Mouse (Mus musculus): ENCODE results near the gene Hephl1.

Hephl1 gene

GRCm38 (mm10) chr9:15017791-15018755, 93.8 kb downstream of the Hephl1 start:
- CTCF ChIA-PET = interaction anchor here (0.7 kb wide), 1 partner anchor 114 kb away, joined by 3 read pairs; no protein-coding TSS in a partner anchor

DNA sequence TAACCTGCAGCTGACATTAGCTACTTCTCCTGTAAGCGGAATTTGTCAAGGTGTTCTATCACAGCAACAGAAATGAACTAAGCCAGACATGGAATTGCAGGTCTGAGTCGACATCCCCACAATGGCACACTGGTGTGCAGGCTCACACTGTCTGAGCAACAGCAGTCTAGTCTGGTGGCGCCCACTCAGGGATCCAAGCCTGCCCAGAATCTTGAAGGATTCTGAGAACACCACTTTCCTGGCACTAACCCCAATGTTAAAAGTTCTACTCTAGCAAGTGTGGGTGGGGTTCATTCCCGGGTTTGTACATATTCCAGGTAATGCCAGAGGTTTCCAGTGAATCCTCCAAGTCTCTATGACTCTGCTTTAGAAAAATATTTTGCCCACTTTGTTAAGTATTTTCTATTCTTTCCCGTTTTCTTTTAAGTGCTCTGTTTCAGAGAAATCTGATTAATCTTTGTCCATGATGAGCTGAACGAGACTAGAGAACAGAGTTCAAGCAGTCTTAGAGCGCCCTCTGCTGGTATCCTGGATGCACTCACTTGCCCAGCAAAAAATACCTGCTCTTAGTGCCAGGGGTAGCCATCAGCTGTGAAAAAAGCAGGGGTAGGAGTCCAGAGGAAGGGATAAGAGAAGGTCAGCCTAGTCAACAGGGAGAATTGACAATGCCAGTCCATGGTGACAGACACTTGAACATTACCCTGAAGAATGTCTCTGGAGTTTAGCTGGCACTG, 96.5 kb downstream of the Hephl1 start:
- CTCF ChIA-PET = interaction anchor here (0.5 to 1.5 kb wide), 3 partner anchors 12 to 263 kb away, joined by 3 to 4 read pairs (median 4); no protein-coding TSS in a partner anchor

DNA sequence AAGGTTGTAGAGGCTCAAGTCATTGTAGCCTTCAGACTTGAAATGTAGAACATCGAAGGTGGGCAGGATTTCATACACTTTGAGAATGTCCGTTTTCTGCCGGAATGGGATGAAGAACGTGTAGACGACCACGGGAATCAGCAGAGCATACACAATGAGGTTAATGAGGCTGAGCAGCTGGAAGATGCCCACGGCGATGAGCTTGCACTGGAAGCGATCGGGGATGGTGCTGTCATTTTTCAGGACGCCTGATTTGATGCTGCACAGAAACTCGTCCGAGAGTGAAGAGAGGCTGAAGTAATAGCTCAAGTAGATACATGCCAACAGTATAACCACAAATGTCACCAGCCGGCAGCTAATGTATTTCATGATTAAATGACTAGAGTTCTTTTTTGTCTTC, 104.3 kb downstream of the Hephl1 start:
- CTCF ChIA-PET = no interaction called here

- CTCF ChIA-PET = no interaction called here
These were observed 107.6 kb downstream of the Hephl1 start for GRCm38 (mm10) chr9:15004298-15004685.

DNA sequence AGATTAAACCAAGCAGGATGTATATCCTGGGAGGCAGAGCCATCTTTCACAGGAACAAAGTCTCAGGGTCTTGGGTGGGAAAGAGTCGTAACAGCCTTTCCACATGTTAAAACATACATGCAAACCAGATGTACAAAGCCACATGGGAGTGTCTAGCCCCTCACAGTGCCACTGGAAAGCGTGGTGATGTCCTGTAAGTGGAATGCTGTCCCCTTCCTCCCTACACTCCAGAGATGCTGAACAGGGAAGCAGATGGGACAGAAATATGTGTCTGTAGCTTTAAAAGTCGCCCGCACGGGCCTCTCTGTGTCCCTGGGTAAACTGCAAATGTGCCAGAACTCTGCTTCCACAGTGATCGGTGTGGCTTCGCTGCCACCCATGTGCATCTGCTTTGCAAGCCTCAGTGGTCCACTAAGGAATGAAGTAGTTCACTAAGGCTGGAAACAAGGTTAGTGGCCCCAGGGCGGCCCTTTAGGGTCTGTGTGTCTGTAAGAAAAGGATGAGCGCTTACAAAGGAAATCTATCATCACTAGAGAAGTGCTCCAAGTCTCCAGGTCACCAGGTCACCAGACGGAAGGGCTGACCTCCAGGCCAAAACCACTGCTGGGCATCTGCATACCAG, 108.1 kb downstream of the Hephl1 start:
- CTCF ChIA-PET = interaction anchor here (1.4 kb wide), 1 partner anchor 12 kb away, joined by 4 read pairs; no protein-coding TSS in a partner anchor

DNA sequence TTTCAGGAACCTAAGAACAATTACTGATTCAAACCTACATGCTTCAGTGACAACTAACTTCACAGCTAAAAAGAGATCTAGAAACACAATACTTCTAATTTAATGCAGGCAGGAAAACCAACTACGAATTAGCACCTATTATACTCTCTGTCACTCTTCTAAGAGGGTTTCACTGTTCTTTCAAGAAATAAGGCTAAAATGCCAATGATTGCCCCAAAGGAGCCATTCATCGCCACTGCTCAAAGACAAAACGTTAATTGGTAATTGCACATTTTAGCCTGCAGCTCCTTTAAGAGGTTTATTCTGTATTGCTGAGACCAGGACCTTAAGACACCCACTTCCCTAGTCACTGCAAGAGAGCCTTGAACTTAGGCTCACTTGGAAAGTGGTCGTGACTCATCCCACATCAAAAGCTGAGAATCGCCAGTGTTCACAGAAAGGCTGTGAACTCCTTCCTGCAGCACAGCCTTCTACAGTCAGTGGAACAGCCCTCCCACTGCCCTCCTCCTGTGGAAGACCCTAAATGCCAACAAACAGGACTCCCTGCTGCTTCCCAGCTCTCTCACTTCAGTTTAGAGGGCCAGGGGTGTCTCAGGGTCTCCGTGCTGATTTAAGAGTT, 108.8 kb downstream of the Hephl1 start:
- CTCF ChIA-PET = interaction anchor here (1.4 kb wide), 1 partner anchor 12 kb away, joined by 4 read pairs; no protein-coding TSS in a partner anchor
